Mouse (Mus musculus) heart, postnatal 0 days (tissue): ENCODE results near the gene Pcca.

ENCODE experiments used
- CTCF ChIP-seq: IDR thresholded peaks from 2 replicates; pipeline ENCODE4 v1.5.1; 2016; ENCODE audit warnings: antibody characterized with exemption, control low read depth, low read depth
- EP300 ChIP-seq: IDR thresholded peaks from 2 replicates; pipeline ENCODE4 v1.6.1; 2016; ENCODE audit warnings: antibody characterized with exemption, low read depth

DNA sequence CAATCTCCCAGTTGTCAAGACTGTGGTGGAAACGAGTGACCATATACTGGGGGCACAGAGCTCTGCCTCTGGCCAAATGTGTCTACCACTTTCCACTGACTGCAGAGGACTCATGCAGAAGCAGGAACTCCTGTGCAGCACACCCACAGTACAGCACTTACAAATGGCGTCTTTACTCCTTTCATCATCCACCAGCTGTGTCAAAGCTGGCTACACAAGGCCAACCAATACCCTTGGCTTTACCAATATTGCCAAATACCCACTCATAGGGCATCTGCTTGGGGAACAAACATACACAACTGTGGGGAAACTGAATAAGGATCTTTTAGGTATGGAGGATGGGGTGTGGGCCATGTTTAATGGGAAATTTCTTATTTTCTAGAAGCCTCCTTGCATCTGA, 367.6 kb downstream of the Pcca start:
- no peak for TF ChIP-seq CTCF
- TF ChIP-seq EP300: no peak
